Mouse (Mus musculus) stomach, embryonic 15.5 days (tissue): ENCODE data around the gene Dchs2. TPM values are rescaled to one million over a fixed set of nuclear protein-coding genes. Genes with fewer than 3 reads are reported as not detected.
A peak's percentile ranks its signal among the peaks of the same experiment; 100 is the strongest.

Experiments used
- ATAC-seq: fragments of 200-750 bp; cut with Nextera tagmentation; 2 replicates; pipeline ENCODE4 v1.8.0; 2017; ENCODE audit warnings: low read depth, moderate number of reproducible peaks, moderate TSS enrichment; ENCODE audit not compliant: insufficient read depth, low FRiP score
- H3K27ac ChIP-seq: fragments of 300-500 bp; sonication (generic); 2 replicates; pipeline ENCODE4 v1.5.1; 2015; ENCODE audit warnings: mild to moderate bottlenecking, inconsistent platforms
- H3K27me3 ChIP-seq: fragments of 300-500 bp; sonication (generic); replicated peaks from 2 replicates; pipeline ENCODE4 v1.6.1; 2015; ENCODE audit warnings: inconsistent platforms
- H3K36me3 ChIP-seq: fragments of 300-500 bp; sonication (generic); 2 replicates; pipeline ENCODE4 v1.6.1; 2015; ENCODE audit warnings: inconsistent platforms
- H3K4me1 ChIP-seq: fragments of 300-500 bp; sonication (generic); 2 replicates; pipeline ENCODE4 v1.6.1; 2015; ENCODE audit warnings: inconsistent platforms
- H3K4me2 ChIP-seq: fragments of 300-500 bp; sonication (generic); 2 replicates; pipeline ENCODE4 v1.6.1; 2015; ENCODE audit warnings: mild to moderate bottlenecking, inconsistent platforms
- H3K4me3 ChIP-seq: fragments of 300-500 bp; sonication (generic); replicated peaks from 2 replicates; pipeline ENCODE4 v1.5.1; 2015; ENCODE audit warnings: inconsistent platforms
- H3K9ac ChIP-seq: fragments of 300-500 bp; sonication (generic); 2 replicates; pipeline ENCODE4 v1.6.1; 2015; ENCODE audit warnings: inconsistent platforms
- H3K9me3 ChIP-seq: fragments of 300-500 bp; sonication (generic); 2 replicates; pipeline ENCODE4 v1.6.1; 2016; ENCODE audit warnings: inconsistent platforms
- WGBS: fragments of 180-500 bp; shearing (Covaris S2); methylation state at CpG from one replicate; pipeline ENCODE4 v1.1.7; 2015; 5-methylcytosine and 5-hydroxymethylcytosine counted together
- polyA plus RNA-seq: library from polyadenylated mRNA; unstranded; fragments of >200 nt; fragmentation: Nextera tagmentation; extraction: Ambion mirVana; gene quantifications from 2 replicates; pipeline ENCODE4 v1.2.1, GENCODE M21; 2015

Gene Dchs2
- polyA plus RNA-seq, 1 experiment from 2014 or later, result 0.48 TPM

- H3K9me3 ChIP-seq, result no peaks in the 10 kb centered on the region
- no peaks in the 10 kb centered on the region for H3K36me3 ChIP-seq
- no peak for ATAC-seq
- 41% methylated on average over 4 of the region's 4 CpGs for WGBS
- no peak overlapping the region for H3K4me3 ChIP-seq
- H3K9ac ChIP-seq, result no peak overlapping the region
- peak overlapping the region; percentile 65 for H3K27ac ChIP-seq
- H3K27me3 ChIP-seq, result no peaks in the 10 kb centered on the region
- H3K4me2 ChIP-seq, result no peak overlapping the region
- H3K4me1 ChIP-seq, result peaks cover 3% of the 10 kb centered on the region; the same call in 1 of the 2 replicates
Observed at GRCm38 (mm10) chr3:83156165-83156564, 28.4 kb downstream of the Dchs2 start.

- no peak for ATAC-seq
- Histone ChIP-seq H3K27ac (no peak overlapping the region), H3K4me2 (no peak overlapping the region), H3K9ac (no peak overlapping the region), H3K36me3 (no peaks in the 10 kb centered on the region), H3K9me3 (no peaks in the 10 kb centered on the region), H3K4me3 (no peak overlapping the region), H3K27me3 (no peaks in the 10 kb centered on the region), H3K4me1 (no peaks in the 10 kb centered on the region)
- WGBS, result 78% methylated on average over 6 of the region's 6 CpGs
Observed at GRCm38 (mm10) chr3:83161542-83162231, 33.9 kb downstream of the Dchs2 start.

GRCm38 (mm10) chr3:83163676-83164075 lies 35.9 kb downstream of the Dchs2 start:
- WGBS, result 52% methylated on average over 3 of the region's 3 CpGs
- Histone ChIP-seq H3K4me1 (no peaks in the 10 kb centered on the region), H3K27ac (no peak overlapping the region), H3K27me3 (no peaks in the 10 kb centered on the region), H3K9me3 (no peaks in the 10 kb centered on the region), H3K9ac (no peak overlapping the region), H3K4me3 (no peak overlapping the region), H3K4me2 (no peak overlapping the region), H3K36me3 (no peaks in the 10 kb centered on the region)
- no peak for ATAC-seq

- H3K4me3 ChIP-seq, result no peak overlapping the region
- WGBS, result 81% methylated on average over 5 of the region's 5 CpGs
- H3K4me2 ChIP-seq, result no peak overlapping the region
- no peaks in the 10 kb centered on the region for H3K36me3 ChIP-seq
- H3K9me3 ChIP-seq, result no peaks in the 10 kb centered on the region
- no peaks in the 10 kb centered on the region for H3K4me1 ChIP-seq
- H3K27ac ChIP-seq, result no peak overlapping the region
- H3K27me3 ChIP-seq, result no peaks in the 10 kb centered on the region
- ATAC-seq, result no peak
- H3K9ac ChIP-seq, result no peak overlapping the region
Observed at GRCm38 (mm10) chr3:83185527-83185926, 57.8 kb downstream of the Dchs2 start.

- Histone ChIP-seq H3K4me3 (no peak overlapping the region), H3K4me2 (no peak overlapping the region), H3K36me3 (no peaks in the 10 kb centered on the region), H3K9me3 (no peaks in the 10 kb centered on the region), H3K4me1 (no peaks in the 10 kb centered on the region), H3K27ac (no peak overlapping the region), H3K9ac (no peak overlapping the region), H3K27me3 (no peaks in the 10 kb centered on the region)
- 85% methylated on average over 2 of the region's 2 CpGs for WGBS
- ATAC-seq, result no peak
Observed at GRCm38 (mm10) chr3:83191271-83191670, 63.5 kb downstream of the Dchs2 start.

GRCm38 (mm10) chr3:83192401-83192800 lies 64.7 kb downstream of the Dchs2 start:
- H3K4me2 ChIP-seq, result no peak overlapping the region
- no peaks in the 10 kb centered on the region for H3K36me3 ChIP-seq
- 44% methylated on average over 1 of the region's 1 CpGs for WGBS
- H3K9me3 ChIP-seq, result no peaks in the 10 kb centered on the region
- no peaks in the 10 kb centered on the region for H3K4me1 ChIP-seq
- no peak overlapping the region for H3K27ac ChIP-seq
- no peak overlapping the region for H3K4me3 ChIP-seq
- H3K9ac ChIP-seq, result no peak overlapping the region
- no peak for ATAC-seq
- no peaks in the 10 kb centered on the region for H3K27me3 ChIP-seq

- ATAC-seq, result no peak
- Histone ChIP-seq H3K4me3 (no peak overlapping the region), H3K9me3 (no peaks in the 10 kb centered on the region), H3K27ac (no peak overlapping the region), H3K36me3 (no peaks in the 10 kb centered on the region), H3K4me1 (no peaks in the 10 kb centered on the region), H3K9ac (no peak overlapping the region), H3K4me2 (no peak overlapping the region), H3K27me3 (no peaks in the 10 kb centered on the region)
- 53% methylated on average over 5 of the region's 5 CpGs for WGBS
Observed at GRCm38 (mm10) chr3:83194911-83195310, 67.2 kb downstream of the Dchs2 start.

- Histone ChIP-seq H3K9ac (no peak overlapping the region), H3K9me3 (no peaks in the 10 kb centered on the region), H3K27ac (no peak overlapping the region), H3K4me3 (no peak overlapping the region), H3K4me2 (no peak overlapping the region), H3K27me3 (no peaks in the 10 kb centered on the region), H3K36me3 (no peaks in the 10 kb centered on the region), H3K4me1 (no peaks in the 10 kb centered on the region)
- 62% methylated on average over 4 of the region's 4 CpGs for WGBS
- ATAC-seq, result no peak
Observed at GRCm38 (mm10) chr3:83201286-83201980, 73.7 kb downstream of the Dchs2 start.

- Histone ChIP-seq H3K4me2 (no peak overlapping the region), H3K4me3 (no peak overlapping the region), H3K9me3 (no peaks in the 10 kb centered on the region), H3K4me1 (no peaks in the 10 kb centered on the region), H3K36me3 (no peaks in the 10 kb centered on the region), H3K27ac (no peak overlapping the region), H3K27me3 (no peaks in the 10 kb centered on the region), H3K9ac (no peak overlapping the region)
- no peak for ATAC-seq
- WGBS, result 24% methylated on average over 8 of the region's 8 CpGs
Observed at GRCm38 (mm10) chr3:83205073-83205668, 77.4 kb downstream of the Dchs2 start.

- Histone ChIP-seq H3K9me3 (no peaks in the 10 kb centered on the region), H3K4me1 (peaks cover 8% of the 10 kb centered on the region; the same call in 1 of the 2 replicates), H3K4me2 (no peak overlapping the region), H3K9ac (no peak overlapping the region), H3K27me3 (no peaks in the 10 kb centered on the region), H3K4me3 (no peak overlapping the region), H3K27ac (no peak overlapping the region), H3K36me3 (no peaks in the 10 kb centered on the region)
- 61% methylated on average over 9 of the region's 9 CpGs for WGBS
- ATAC-seq, result no peak
Observed at GRCm38 (mm10) chr3:83209646-83210045, 81.9 kb downstream of the Dchs2 start.

- WGBS, result 55% methylated on average over 4 of the region's 4 CpGs
- no peaks in the 10 kb centered on the region for H3K27me3 ChIP-seq
- no peaks in the 10 kb centered on the region for H3K9me3 ChIP-seq
- H3K4me2 ChIP-seq, result no peak overlapping the region
- H3K9ac ChIP-seq, result no peak overlapping the region
- H3K36me3 ChIP-seq, result no peaks in the 10 kb centered on the region
- no peak for ATAC-seq
- H3K4me3 ChIP-seq, result no peak overlapping the region
- no peak overlapping the region for H3K27ac ChIP-seq
- H3K4me1 ChIP-seq, result peaks cover 8% of the 10 kb centered on the region; the same call in 1 of the 2 replicates
Observed at GRCm38 (mm10) chr3:83210210-83210609, 82.5 kb downstream of the Dchs2 start.

GRCm38 (mm10) chr3:83211939-83212338 lies 84.2 kb downstream of the Dchs2 start:
- 51% methylated on average over 5 of the region's 5 CpGs for WGBS
- Histone ChIP-seq H3K4me1 (peaks cover 8% of the 10 kb centered on the region; the same call in 1 of the 2 replicates), H3K36me3 (no peaks in the 10 kb centered on the region), H3K27ac (no peak overlapping the region), H3K9me3 (no peaks in the 10 kb centered on the region), H3K4me3 (no peak overlapping the region), H3K27me3 (no peaks in the 10 kb centered on the region), H3K4me2 (no peak overlapping the region), H3K9ac (no peak overlapping the region)
- no peak for ATAC-seq
